Mouse (Mus musculus) forebrain, embryonic 10.5 days (tissue): ENCODE results near the gene Zmat5. TPM values are rescaled to one million over a fixed set of nuclear protein-coding genes. Genes with fewer than 3 reads are reported as not detected.
"Not testable (repeated sequence)": the region's sequence is repeated elsewhere in the genome, so short reads cannot be mapped to it uniquely, and the experiment has no call there.

Experiments used
- DNase-seq: peaks from one replicate; pipeline ENCODE4 v3.0.0-alpha.2; 2017; ENCODE audit warnings: low spot score; ENCODE audit errors: extremely low spot score
- H3K27ac ChIP-seq: fragments of 300-500 bp; sonication (generic); 2 replicates; pipeline ENCODE4 v1.5.1; 2016; ENCODE audit warnings: mild to moderate bottlenecking
- H3K27me3 ChIP-seq: fragments of 300-500 bp; sonication (generic); 2 replicates; pipeline ENCODE4 v1.6.1; 2016; ENCODE audit warnings: mild to moderate bottlenecking; ENCODE audit not compliant: poor library complexity, severe bottlenecking
- H3K36me3 ChIP-seq: fragments of 300-500 bp; sonication (generic); replicated peaks from 2 replicates; pipeline ENCODE4 v1.6.1; 2016; ENCODE audit warnings: mild to moderate bottlenecking, moderate library complexity
- H3K4me1 ChIP-seq: fragments of 300-500 bp; sonication (generic); 2 replicates; pipeline ENCODE4 v1.6.1; 2016
- H3K4me3 ChIP-seq: fragments of 300-500 bp; sonication (generic); 2 replicates; pipeline ENCODE4 v1.5.1; 2016; ENCODE audit warnings: mild to moderate bottlenecking, moderate library complexity
- H3K9me3 ChIP-seq: fragments of 300-500 bp; sonication (generic); 2 replicates; pipeline ENCODE4 v1.6.1; 2016; ENCODE audit warnings: mild to moderate bottlenecking, moderate library complexity
- WGBS: fragments of 180-500 bp; shearing (Covaris S2); methylation state at CpG from one replicate; pipeline ENCODE4 v1.1.7; 2016; 5-methylcytosine and 5-hydroxymethylcytosine counted together
- polyA plus RNA-seq: library from polyadenylated mRNA; unstranded; fragments of >200 nt; fragmentation: Nextera tagmentation; extraction: Ambion mirVana; gene quantifications from 2 replicates; pipeline ENCODE4 v1.2.1, GENCODE M21; 2016

Zmat5 gene
- polyA plus RNA-seq, 1 experiment from 2014 or later: 76.8 TPM

DNA sequence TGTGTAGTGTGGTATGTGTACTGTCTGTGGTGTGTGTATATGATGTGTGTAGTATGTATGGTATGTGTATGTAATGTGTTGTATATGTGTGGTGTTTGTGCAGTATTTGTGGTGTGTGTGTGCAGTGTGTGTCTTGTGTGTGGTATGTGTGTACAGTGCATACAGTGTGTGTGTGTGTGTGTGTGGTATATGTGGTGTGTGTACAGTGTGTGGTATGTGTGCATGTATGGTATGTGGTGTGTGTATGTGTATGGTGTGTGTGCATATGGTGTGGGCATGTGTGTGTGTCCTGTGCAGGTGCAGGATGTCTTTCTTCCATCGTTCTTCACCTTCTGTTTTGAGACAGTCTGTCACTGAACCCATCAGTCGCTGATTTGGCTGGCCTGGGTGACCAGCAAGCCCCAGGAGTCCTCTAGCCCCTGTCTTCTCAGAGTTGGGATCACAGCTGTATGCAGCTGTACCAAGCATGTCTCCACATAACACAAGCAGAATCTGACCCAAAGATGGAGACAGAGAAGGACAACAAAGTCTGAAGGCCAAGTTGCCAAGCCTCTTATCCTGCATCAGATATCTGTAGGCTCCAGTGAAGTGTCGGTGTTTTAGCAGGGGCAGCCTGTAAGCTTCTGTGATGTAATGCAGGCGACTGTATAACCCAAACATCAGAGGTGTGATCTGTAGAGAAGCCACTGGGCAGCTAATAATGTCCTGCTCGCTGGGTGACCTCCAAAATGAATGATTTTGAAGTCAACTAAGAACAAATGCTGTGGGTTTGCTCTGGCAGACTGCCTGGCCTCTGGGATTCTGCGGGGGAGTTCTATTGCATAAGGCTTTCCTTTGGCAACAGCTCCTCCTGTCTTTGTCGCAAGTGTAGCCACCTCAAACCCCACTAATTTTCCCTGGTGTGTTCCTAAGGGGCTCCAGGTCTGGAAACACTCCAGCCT is 7.2 kb upstream of the Zmat5 start:
- H3K36me3 ChIP-seq: peaks cover 28% of the 10 kb centered on the region
- DNase-seq: no peak
- 69% methylated on average over 7 of the region's 7 CpGs for WGBS
- no peak overlapping the region for H3K4me3 ChIP-seq
- H3K4me1 ChIP-seq: no peaks in the 10 kb centered on the region
- no peak overlapping the region for H3K27ac ChIP-seq
- H3K9me3 ChIP-seq: peaks cover 9% of the 10 kb centered on the region; the same call in 1 of the 2 replicates
- H3K27me3 ChIP-seq: no peaks in the 10 kb centered on the region

DNA sequence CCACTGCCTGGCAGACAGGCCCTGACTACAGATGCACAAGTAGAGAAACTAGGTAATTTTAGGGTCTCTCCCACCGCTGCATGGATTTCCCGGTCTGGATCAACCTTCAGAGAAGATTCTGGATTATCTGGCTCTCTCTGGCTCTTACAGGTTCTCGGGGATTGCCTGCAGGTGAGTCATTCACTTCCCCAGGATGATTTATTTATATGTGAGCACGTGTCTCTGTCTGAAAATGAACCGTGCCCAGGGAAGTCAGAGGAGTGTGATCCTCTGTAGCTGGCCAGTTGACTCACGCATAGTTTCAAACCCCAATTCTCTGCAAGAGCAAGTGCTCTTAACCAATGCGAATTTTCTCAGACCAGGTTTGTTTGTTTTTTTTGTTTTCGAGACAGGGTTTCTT is 3.8 kb upstream of the Zmat5 start:
- peaks cover 34% of the 10 kb centered on the region for H3K36me3 ChIP-seq
- H3K27me3 ChIP-seq: no peaks in the 10 kb centered on the region
- H3K27ac ChIP-seq: no peak overlapping the region
- WGBS: 90% methylated on average over 8 of the region's 8 CpGs
- no peak overlapping the region for H3K4me3 ChIP-seq
- H3K9me3 ChIP-seq: no peaks in the 10 kb centered on the region
- DNase-seq: no peak
- peaks cover 18% of the 10 kb centered on the region for H3K4me1 ChIP-seq

DNA sequence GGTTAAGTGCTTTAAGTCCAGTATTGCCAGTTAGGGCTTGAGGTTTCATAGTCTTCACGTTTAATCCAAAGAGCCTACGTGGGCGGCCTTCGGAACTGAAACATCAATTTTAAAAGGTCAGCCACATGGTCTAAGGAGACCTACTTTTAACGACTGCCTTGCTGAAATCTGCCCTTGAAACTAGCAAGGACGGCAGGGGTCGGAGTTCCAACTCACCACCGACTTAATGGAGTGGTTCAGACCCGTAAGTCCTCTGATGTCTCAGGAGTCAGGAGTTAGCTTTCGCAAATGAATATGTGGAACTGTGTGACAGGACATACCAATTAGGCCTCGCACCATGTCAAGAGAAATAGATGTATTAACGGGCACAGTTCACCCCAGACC is 798 bp upstream of the Zmat5 start:
- no peaks in the 10 kb centered on the region for H3K27me3 ChIP-seq
- H3K9me3 ChIP-seq: no peaks in the 10 kb centered on the region
- H3K27ac ChIP-seq: peak overlapping the region; percentile 90
- peaks cover 18% of the 10 kb centered on the region for H3K4me1 ChIP-seq
- WGBS: 5% methylated on average over 12 of the region's 12 CpGs
- H3K36me3 ChIP-seq: peaks cover 34% of the 10 kb centered on the region
- H3K4me3 ChIP-seq: peak overlapping the region; percentile 73
- no peak for DNase-seq

DNA sequence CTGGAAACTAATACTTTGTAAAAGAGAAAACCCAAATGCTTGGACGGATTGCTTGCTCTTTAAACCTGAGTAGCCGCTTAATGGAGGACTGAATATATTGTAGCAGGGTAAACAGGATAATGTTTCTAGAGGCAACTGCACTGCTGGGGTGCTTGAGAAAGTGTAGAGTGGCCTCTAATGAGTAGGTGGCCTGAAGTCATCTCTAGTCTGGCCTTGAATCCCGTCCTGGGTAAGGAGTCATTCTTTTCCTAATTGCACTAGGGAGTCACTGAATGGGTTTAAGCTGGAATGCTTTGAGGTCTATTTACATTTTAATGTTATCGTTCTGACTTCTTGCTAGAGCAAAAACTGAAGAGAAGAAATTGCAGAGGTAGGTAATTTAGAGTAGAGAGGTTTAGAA is 700 bp downstream of the Zmat5 start:
- H3K9me3 ChIP-seq: no peaks in the 10 kb centered on the region
- H3K4me3 ChIP-seq: peak overlapping the region; percentile 73
- H3K4me1 ChIP-seq: peaks cover 18% of the 10 kb centered on the region
- peak overlapping the region; percentile 90 for H3K27ac ChIP-seq
- WGBS: 11% methylated on average over 4 of the region's 4 CpGs
- no peaks in the 10 kb centered on the region for H3K27me3 ChIP-seq
- no peak for DNase-seq
- H3K36me3 ChIP-seq: peaks cover 26% of the 10 kb centered on the region

DNA sequence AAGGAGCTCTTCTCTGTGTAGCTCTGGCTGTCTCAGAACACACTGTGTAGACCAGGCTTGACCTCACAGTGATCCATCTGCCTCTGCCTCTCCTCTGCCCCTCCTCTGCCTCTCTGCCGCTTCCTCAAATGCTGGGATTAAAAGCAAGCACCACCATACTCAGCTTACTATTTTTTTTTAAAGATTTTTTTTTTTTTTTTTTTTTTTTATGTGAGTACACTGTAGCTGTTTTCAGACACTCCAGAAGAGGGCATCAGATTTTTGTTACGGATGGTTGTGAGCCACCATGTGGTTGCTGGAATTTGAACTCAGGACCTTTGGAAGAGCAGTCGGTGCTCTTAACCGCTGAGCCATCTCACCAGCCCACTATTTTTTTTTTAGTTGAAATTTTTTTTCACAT is 5.7 kb downstream of the Zmat5 start:
- WGBS: 96% methylated on average over 4 of the region's 4 CpGs
- not testable (repeated sequence) for H3K9me3 ChIP-seq, H3K4me3 ChIP-seq, H3K27ac ChIP-seq, DNase-seq, H3K27me3 ChIP-seq, H3K4me1 ChIP-seq, H3K36me3 ChIP-seq

DNA sequence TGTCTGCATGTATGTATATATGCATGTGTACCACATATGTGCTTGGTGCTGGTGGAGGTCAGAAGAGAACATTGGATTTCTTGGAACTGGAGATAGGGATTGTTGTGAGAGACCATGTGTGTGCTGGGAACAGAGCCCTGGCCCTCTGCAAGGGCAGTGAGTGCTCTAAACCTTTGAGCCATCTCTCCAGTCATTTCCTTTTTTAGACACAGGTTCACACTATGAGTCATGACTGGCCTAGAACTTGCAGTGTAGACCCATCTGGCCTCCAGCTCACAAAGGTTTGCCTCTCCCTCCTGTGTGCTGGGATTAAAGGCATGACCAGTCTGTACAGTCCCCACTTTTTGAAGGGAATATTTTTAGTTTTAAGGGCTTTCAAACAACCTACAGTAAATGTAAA is 8.3 kb downstream of the Zmat5 start:
- no peaks in the 10 kb centered on the region for H3K36me3 ChIP-seq
- no peaks in the 10 kb centered on the region for H3K4me1 ChIP-seq
- H3K27me3 ChIP-seq: no peaks in the 10 kb centered on the region
- H3K4me3 ChIP-seq: no peak overlapping the region
- DNase-seq: no peak
- H3K27ac ChIP-seq: no peak overlapping the region
- no peaks in the 10 kb centered on the region for H3K9me3 ChIP-seq

DNA sequence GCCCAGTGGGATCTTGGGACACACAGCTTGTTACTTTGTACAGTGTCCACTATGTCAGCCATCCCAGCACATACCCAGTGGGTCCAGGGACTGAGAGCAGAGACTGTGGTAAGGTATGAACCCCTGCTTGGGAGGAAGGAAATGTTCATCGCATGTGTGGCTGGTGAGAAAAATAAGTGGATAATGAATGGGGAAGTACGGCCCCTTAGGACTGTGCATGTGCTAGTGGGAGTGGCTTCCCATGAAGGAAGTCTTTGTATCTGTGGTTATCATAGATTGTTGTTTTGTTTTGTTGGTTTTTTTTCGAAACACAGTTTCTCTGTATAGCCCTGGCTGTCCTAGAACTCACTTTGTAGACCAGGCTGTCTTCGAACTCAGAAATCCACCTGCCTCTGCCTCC is 10.2 kb downstream of the Zmat5 start:
- H3K27me3 ChIP-seq: no peaks in the 10 kb centered on the region
- H3K4me1 ChIP-seq: no peaks in the 10 kb centered on the region
- no peaks in the 10 kb centered on the region for H3K36me3 ChIP-seq
- WGBS: 88% methylated on average over 4 of the region's 4 CpGs
- no peaks in the 10 kb centered on the region for H3K9me3 ChIP-seq
- no peak overlapping the region for H3K27ac ChIP-seq
- no peak overlapping the region for H3K4me3 ChIP-seq
- DNase-seq: no peak

DNA sequence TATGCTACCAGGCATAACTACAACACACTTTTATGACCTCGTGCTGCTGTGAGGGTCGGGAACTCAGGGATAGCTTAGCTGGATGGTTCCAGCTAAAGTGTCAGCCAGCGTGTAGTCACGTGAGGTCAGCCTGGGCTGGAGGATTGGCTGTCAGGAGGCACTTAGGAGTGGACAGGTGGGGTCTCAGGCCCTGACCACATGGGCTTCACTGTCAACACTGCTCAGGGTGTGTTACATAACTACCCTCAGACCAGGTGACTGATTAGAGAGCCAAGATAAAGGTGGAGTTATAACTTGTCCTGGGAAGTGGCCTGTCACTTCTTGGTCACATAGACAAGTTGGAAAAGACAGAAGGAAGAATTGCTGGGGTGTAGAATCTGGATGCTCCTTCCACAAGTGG is 11.1 kb downstream of the Zmat5 start:
- no peak for DNase-seq
- H3K9me3 ChIP-seq: no peaks in the 10 kb centered on the region
- no peaks in the 10 kb centered on the region for H3K27me3 ChIP-seq
- no peaks in the 10 kb centered on the region for H3K4me1 ChIP-seq
- WGBS: 90% methylated on average over 4 of the region's 4 CpGs
- no peaks in the 10 kb centered on the region for H3K36me3 ChIP-seq
- H3K27ac ChIP-seq: no peak overlapping the region
- H3K4me3 ChIP-seq: no peak overlapping the region

DNA sequence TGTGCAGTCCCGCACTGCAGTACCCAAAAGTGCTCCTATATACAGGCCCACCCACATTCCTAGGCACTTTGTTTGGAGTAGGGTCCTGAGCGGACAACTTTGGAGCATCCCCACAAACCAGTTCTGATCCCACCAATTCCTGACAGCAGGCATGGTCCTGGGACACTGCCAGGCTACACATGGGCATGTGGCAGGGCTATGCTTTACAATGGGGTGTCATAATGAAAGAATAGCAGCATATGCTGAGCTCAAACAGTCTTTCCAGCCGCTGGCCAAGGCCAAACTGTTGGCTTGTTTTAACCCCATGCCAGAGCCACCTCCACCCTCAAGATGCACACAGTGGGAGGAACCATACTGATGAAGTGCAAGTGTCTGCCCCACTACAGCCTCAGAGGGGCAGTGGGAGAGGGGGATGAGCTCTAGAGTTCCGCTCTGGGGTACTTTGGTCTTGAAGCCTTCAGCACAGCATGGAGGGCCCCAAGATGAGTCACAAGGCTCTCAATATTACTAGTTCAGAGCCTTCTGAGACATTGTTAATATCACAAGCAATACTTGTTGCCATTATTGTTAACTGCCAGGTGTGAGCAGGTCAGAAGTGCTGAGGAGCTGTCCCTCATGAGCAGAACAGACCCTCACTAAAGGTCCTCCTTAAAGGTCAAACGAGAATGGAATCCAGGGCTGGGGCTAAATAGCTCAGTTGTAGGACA is 12.2 kb downstream of the Zmat5 start:
- WGBS: 91% methylated on average over 5 of the region's 5 CpGs
- Histone ChIP-seq H3K27ac (no peak overlapping the region), H3K27me3 (no peaks in the 10 kb centered on the region), H3K9me3 (no peaks in the 10 kb centered on the region), H3K36me3 (no peaks in the 10 kb centered on the region), H3K4me1 (peaks cover 6% of the 10 kb centered on the region; the same call in 1 of the 2 replicates), H3K4me3 (no peak overlapping the region)
- no peak for DNase-seq

DNA sequence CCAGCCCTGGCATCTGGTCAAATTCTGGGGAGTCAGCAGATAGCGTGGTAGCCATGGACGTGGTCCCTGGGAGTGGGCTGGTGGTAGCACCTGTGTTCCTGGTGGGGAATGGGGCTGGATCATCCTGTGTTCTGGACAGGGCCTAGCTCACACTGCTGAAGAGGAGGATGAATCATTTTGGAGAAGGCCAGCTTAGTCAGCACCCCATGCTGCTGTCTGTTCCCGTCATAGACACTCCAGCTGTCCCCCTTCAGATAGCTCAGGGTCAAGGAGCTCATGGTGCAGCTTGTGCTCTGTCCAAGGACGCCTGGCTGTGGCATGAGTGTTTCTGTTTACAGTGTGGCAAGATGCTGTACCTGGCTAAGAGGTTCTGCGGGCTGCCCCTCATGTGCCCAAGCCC is 14.1 kb downstream of the Zmat5 start:
- peaks cover 6% of the 10 kb centered on the region; the same call in 1 of the 2 replicates for H3K4me1 ChIP-seq
- peaks cover 12% of the 10 kb centered on the region for H3K36me3 ChIP-seq
- no peak for DNase-seq
- no peaks in the 10 kb centered on the region for H3K9me3 ChIP-seq
- H3K4me3 ChIP-seq: no peak overlapping the region
- WGBS: 92% methylated on average over 5 of the region's 5 CpGs
- H3K27ac ChIP-seq: no peak overlapping the region
- no peaks in the 10 kb centered on the region for H3K27me3 ChIP-seq

DNA sequence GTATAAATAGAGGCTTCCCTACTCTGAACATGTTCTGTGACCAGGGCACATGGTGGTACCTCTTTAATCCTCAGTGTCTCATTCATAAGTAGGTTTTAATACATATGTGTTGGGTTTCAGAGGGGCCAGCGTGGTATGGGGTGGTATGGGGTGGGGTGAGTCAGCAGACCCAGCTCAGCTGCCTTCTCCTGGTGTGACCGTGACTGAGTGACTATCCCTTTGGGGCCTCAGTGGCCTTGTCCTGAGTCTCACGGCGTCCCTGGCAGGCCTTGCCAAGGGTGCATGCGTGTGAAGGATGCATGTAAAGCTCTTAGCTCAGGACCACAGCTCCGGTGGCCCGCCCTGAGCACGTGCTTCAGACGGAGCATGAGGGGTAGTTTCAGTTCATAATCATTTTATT is 15.5 kb downstream of the Zmat5 start:
- no peak overlapping the region for H3K4me3 ChIP-seq
- H3K4me1 ChIP-seq: peaks cover 6% of the 10 kb centered on the region; the same call in 1 of the 2 replicates
- 92% methylated on average over 9 of the region's 9 CpGs for WGBS
- H3K27me3 ChIP-seq: no peaks in the 10 kb centered on the region
- no peak overlapping the region for H3K27ac ChIP-seq
- DNase-seq: no peak
- H3K36me3 ChIP-seq: peaks cover 26% of the 10 kb centered on the region
- no peaks in the 10 kb centered on the region for H3K9me3 ChIP-seq

DNA sequence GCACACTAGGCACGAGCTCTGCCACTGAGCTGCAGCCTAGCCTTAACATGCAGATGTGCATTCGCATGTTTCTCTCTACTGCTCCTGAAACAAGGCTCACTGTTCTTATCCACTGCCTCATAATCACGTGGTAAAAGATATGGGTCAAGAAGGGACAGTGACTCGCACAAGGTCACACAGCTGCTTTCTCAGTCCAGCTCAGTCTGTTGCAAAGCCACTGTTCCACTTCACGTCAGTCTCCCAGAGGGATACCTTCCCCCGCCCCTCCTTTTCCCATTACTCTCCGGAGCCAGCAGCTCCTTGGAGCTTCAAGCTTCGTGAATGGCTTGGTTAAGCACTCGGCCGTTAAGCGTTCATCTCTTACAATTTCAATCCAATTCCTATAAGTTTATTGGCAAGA is 15.9 kb downstream of the Zmat5 start:
- no peaks in the 10 kb centered on the region for H3K9me3 ChIP-seq
- H3K4me3 ChIP-seq: no peak overlapping the region
- H3K27ac ChIP-seq: no peak overlapping the region
- H3K27me3 ChIP-seq: no peaks in the 10 kb centered on the region
- no peak for DNase-seq
- H3K36me3 ChIP-seq: peaks cover 31% of the 10 kb centered on the region
- WGBS: 74% methylated on average over 11 of the region's 11 CpGs
- H3K4me1 ChIP-seq: peaks cover 6% of the 10 kb centered on the region; the same call in 1 of the 2 replicates
